Mouse (Mus musculus) urinary bladder, postnatal 4 days (tissue): ENCODE results near the gene Rpl36.

Source experiments
- DNase-seq, 2 experiments: peaks; one replicate each; pipeline ENCODE4 v3.0.0; 2021 to 2022; ENCODE audit warnings: low spot score in 2 of 2

Gene Rpl36

GRCm38 (mm10) chr17:56613236-56613844, at the start of gene Rpl36:
Rpl36 (plus strand) TSS chr17:56613416.
- peak; percentile 93 to 97 for DNase-seq

- DNase-seq = no peak
Measured at GRCm38 (mm10) chr17:56566293-56566692, 46.9 kb upstream of the Rpl36 start.

GRCm38 (mm10) chr17:56566918-56567317, 46.3 kb upstream of the Rpl36 start:
- no peak for DNase-seq

GRCm38 (mm10) chr17:56567370-56567769, 45.8 kb upstream of the Rpl36 start:
- no peak for DNase-seq

- no peak for DNase-seq
Measured at GRCm38 (mm10) chr17:56570287-56570686, 42.9 kb upstream of the Rpl36 start.

- DNase-seq = no peak
Measured at GRCm38 (mm10) chr17:56572154-56572553, 41.1 kb upstream of the Rpl36 start.

- DNase-seq = no peak
Measured at GRCm38 (mm10) chr17:56572939-56573338, 40.3 kb upstream of the Rpl36 start.

- DNase-seq = no peak
Measured at GRCm38 (mm10) chr17:56583071-56583470, 30.1 kb upstream of the Rpl36 start.

- DNase-seq = no peak
Measured at GRCm38 (mm10) chr17:56583611-56584256, 29.5 kb upstream of the Rpl36 start.

GRCm38 (mm10) chr17:56584257-56585130, 28.7 kb upstream of the Rpl36 start, which contains the start of the genes Safb2 and Safb:
Safb2 (minus strand) TSS chr17:56584585.
Safb (plus strand) TSS chr17:56584825.
- peak; percentile 99 to 100 for DNase-seq

GRCm38 (mm10) chr17:56585171-56585821, 27.9 kb upstream of the Rpl36 start:
- DNase-seq = peak in 1 of 2 experiments; percentile 52

GRCm38 (mm10) chr17:56587773-56588172, 25.4 kb upstream of the Rpl36 start:
- no peak for DNase-seq

- no peak for DNase-seq
Measured at GRCm38 (mm10) chr17:56588921-56589320, 24.3 kb upstream of the Rpl36 start.

- DNase-seq = no peak
Measured at GRCm38 (mm10) chr17:56592553-56592952, 20.7 kb upstream of the Rpl36 start.

GRCm38 (mm10) chr17:56593527-56594271, 19.5 kb upstream of the Rpl36 start:
- DNase-seq = no peak

- no peak for DNase-seq
Measured at GRCm38 (mm10) chr17:56603186-56604069, 9.8 kb upstream of the Rpl36 start.

- DNase-seq = no peak
Measured at GRCm38 (mm10) chr17:56604070-56604380, 9.2 kb upstream of the Rpl36 start.

GRCm38 (mm10) chr17:56604422-56604821, 8.8 kb upstream of the Rpl36 start:
- no peak for DNase-seq

GRCm38 (mm10) chr17:56605431-56605830, 7.8 kb upstream of the Rpl36 start:
- DNase-seq = no peak

- no peak for DNase-seq
Measured at GRCm38 (mm10) chr17:56607521-56608062, 5.6 kb upstream of the Rpl36 start.
